Mouse (Mus musculus) CH12.LX (cell line): ENCODE results near the gene Avl9. TPM values are rescaled to one million over a fixed set of nuclear protein-coding genes. Genes with fewer than 3 reads are reported as not detected.

Experiments used
- DNase-seq: peaks from one replicate; pipeline ENCODE4 v3.0.0-alpha.2; 2013; ENCODE audit errors: extremely low read depth
- H3K27ac ChIP-seq: 2 replicates; pipeline ENCODE4 v1.5.1; 2012; ENCODE audit warnings: low read depth, mild to moderate bottlenecking, control low read depth, moderate library complexity; ENCODE audit not compliant: insufficient read depth
- H3K27me3 ChIP-seq: replicated peaks from 2 replicates; pipeline ENCODE3; 2012; ENCODE audit warnings: inconsistent platforms
- H3K36me3 ChIP-seq, 2 experiments: replicated peaks in 1 of 2; 2 replicates each; pipeline versions ENCODE3 to v1.6.1; 2012; ENCODE audit warnings: inconsistent platforms in 1 of 2, low read length in 1 of 2, mild to moderate bottlenecking in 1 of 2, mixed read lengths in 1 of 2, moderate library complexity in 1 of 2; ENCODE audit not compliant: control insufficient read depth in 1 of 2, insufficient read depth in 1 of 2
- H3K4me1 ChIP-seq, 2 experiments: 2 replicates each; pipeline ENCODE4 v1.6.1; 2012; ENCODE audit warnings: inconsistent platforms in 1 of 2, moderate library complexity in 1 of 2; ENCODE audit not compliant: insufficient read depth in 2 of 2, control insufficient read depth in 1 of 2
- H3K4me2 ChIP-seq: 2 replicates; pipeline ENCODE4 v1.6.1; 2012; ENCODE audit warnings: low read depth, mild to moderate bottlenecking, control low read depth; ENCODE audit not compliant: poor library complexity, insufficient read depth, severe bottlenecking
- H3K4me3 ChIP-seq, 3 experiments: fragments of 150-350 bp in 1 of 3; sonication (generic) in 1 of 3; replicated peaks in 1 of 3; 2 replicates each; pipeline versions ENCODE3 to v1.5.1; 2011 to 2012; ENCODE audit warnings: low read depth in 2 of 3, low read length in 2 of 3, mild to moderate bottlenecking in 2 of 3, moderate library complexity in 2 of 3, control low read depth in 1 of 3, improper control_type of control experiment in 1 of 3, inconsistent platforms in 1 of 3, mixed read lengths in 1 of 3; ENCODE audit not compliant: poor library complexity in 1 of 3
- H3K79me2 ChIP-seq: replicated peaks from 2 replicates; pipeline ENCODE4 v1.6.1; 2012; ENCODE audit warnings: mild to moderate bottlenecking, moderate library complexity; ENCODE audit not compliant: control insufficient read depth, poor library complexity, insufficient read depth, severe bottlenecking; ENCODE audit errors: extremely low read depth
- H3K9ac ChIP-seq: 2 replicates; pipeline ENCODE4 v1.6.1; 2012; ENCODE audit warnings: low read depth, mild to moderate bottlenecking, control low read depth, moderate library complexity; ENCODE audit not compliant: insufficient read depth
- H3K9me3 ChIP-seq: replicated peaks from 2 replicates; pipeline ENCODE3; 2012; ENCODE audit warnings: low read length, inconsistent platforms, mixed read lengths
- CHD1 ChIP-seq: IDR thresholded peaks from 2 replicates; pipeline ENCODE4 v1.6.1; 2012; ENCODE audit warnings: low read depth, low read length, improper control_type of control experiment, inconsistent platforms
- CTCF ChIP-seq, 2 experiments: IDR thresholded peaks in 1 of 2; conservative IDR thresholded peaks in 1 of 2; 2 replicates each; pipeline ENCODE4 v1.5.1; 2011 to 2012; ENCODE audit warnings: low read depth in 2 of 2, low read length in 2 of 2, improper control_type of control experiment in 1 of 2, inconsistent platforms in 1 of 2, mild to moderate bottlenecking in 1 of 2, moderate library complexity in 1 of 2
- E2F4 ChIP-seq: IDR thresholded peaks from 2 replicates; pipeline ENCODE4 v1.6.1; 2011; ENCODE audit warnings: low read depth, low read length, improper control_type of control experiment; ENCODE audit not compliant: insufficient replicate concordance
- ELF1 ChIP-seq: IDR thresholded peaks from 2 replicates; pipeline ENCODE4 v1.6.1; 2014; ENCODE audit warnings: low read depth, mild to moderate bottlenecking, inconsistent platforms, low read length, improper control_type of control experiment
- EP300 ChIP-seq: IDR thresholded peaks from 2 replicates; pipeline ENCODE4 v1.6.1; 2011; ENCODE audit warnings: low read length, improper control_type of control experiment
- GABPA ChIP-seq: IDR thresholded peaks from 2 replicates; pipeline ENCODE4 v1.6.1; 2012; ENCODE audit warnings: low read depth, low read length, improper control_type of control experiment, inconsistent platforms; ENCODE audit not compliant: insufficient replicate concordance
- HCFC1 ChIP-seq: IDR thresholded peaks from 2 replicates; pipeline ENCODE4 v1.6.1; 2012; ENCODE audit warnings: low read depth, mild to moderate bottlenecking, inconsistent platforms, low read length, improper control_type of control experiment
- IRF4 ChIP-seq: IDR thresholded peaks from 2 replicates; pipeline ENCODE4 v1.6.1; 2014; ENCODE audit warnings: low read depth, mild to moderate bottlenecking, inconsistent platforms, low read length, improper control_type of control experiment
- JUN ChIP-seq: IDR thresholded peaks from 2 replicates; pipeline ENCODE4 v1.6.1; 2011; ENCODE audit warnings: low read depth, mild to moderate bottlenecking, low read length, improper control_type of control experiment, moderate library complexity; ENCODE audit not compliant: insufficient read depth
- KAT2A ChIP-seq: IDR thresholded peaks from 2 replicates; pipeline ENCODE4 v1.6.1; 2012; ENCODE audit warnings: low read length, improper control_type of control experiment, inconsistent platforms; ENCODE audit not compliant: insufficient replicate concordance
- MAZ ChIP-seq: IDR thresholded peaks from 2 replicates; pipeline ENCODE4 v1.6.1; 2012; ENCODE audit warnings: low read depth, mild to moderate bottlenecking, inconsistent platforms, low read length, improper control_type of control experiment, moderate library complexity
- MEF2A ChIP-seq: IDR thresholded peaks from 2 replicates; pipeline ENCODE4 v1.6.1; 2014; ENCODE audit warnings: low read depth, mild to moderate bottlenecking, inconsistent platforms, low read length, improper control_type of control experiment, borderline replicate concordance
- MXI1 ChIP-seq: IDR thresholded peaks from 2 replicates; pipeline ENCODE4 v1.6.1; 2011; ENCODE audit warnings: mild to moderate bottlenecking, low read depth, low read length, improper control_type of control experiment
- NELFE ChIP-seq: IDR thresholded peaks from 2 replicates; pipeline ENCODE4 v1.6.1; 2011; ENCODE audit warnings: low read depth, low read length, improper control_type of control experiment
- NRF1 ChIP-seq: IDR thresholded peaks from 2 replicates; pipeline ENCODE4 v1.6.1; 2014; ENCODE audit warnings: low read depth, mild to moderate bottlenecking, inconsistent platforms, low read length, improper control_type of control experiment, moderate library complexity
- PAX5 ChIP-seq: IDR thresholded peaks from 2 replicates; pipeline ENCODE4 v1.6.1; 2012; ENCODE audit warnings: low read length, inconsistent platforms, mixed read lengths
- POLR2A ChIP-seq: IDR thresholded peaks from 2 replicates; pipeline ENCODE4 v1.6.1; 2011; ENCODE audit warnings: low read depth, mild to moderate bottlenecking, improper control_type of control experiment, low read length
- SIN3A ChIP-seq: IDR thresholded peaks from 2 replicates; pipeline ENCODE4 v1.6.1; 2012; ENCODE audit warnings: low read length, improper control_type of control experiment, inconsistent platforms
- SMC3 ChIP-seq: IDR thresholded peaks from 2 replicates; pipeline ENCODE4 v1.6.1; 2011; ENCODE audit warnings: low read depth, low read length, improper control_type of control experiment
- TBP ChIP-seq: conservative IDR thresholded peaks from 2 replicates; pipeline ENCODE4 v1.6.1; 2011; ENCODE audit warnings: low read depth, low read length, improper control_type of control experiment
- TCF12 ChIP-seq: IDR thresholded peaks from 2 replicates; pipeline ENCODE4 v1.6.1; 2014; ENCODE audit warnings: low read depth, mild to moderate bottlenecking, inconsistent platforms, low read length, improper control_type of control experiment
- USF1 ChIP-seq: IDR thresholded peaks from 2 replicates; pipeline ENCODE4 v1.6.1; 2014; ENCODE audit warnings: low read depth, mild to moderate bottlenecking, inconsistent platforms, low read length, improper control_type of control experiment
- ZC3H11A ChIP-seq: IDR thresholded peaks from 2 replicates; pipeline ENCODE4 v1.6.1; 2012; ENCODE audit warnings: low read depth, mild to moderate bottlenecking, inconsistent platforms, low read length, improper control_type of control experiment
- ZKSCAN1 ChIP-seq: IDR thresholded peaks from 2 replicates; pipeline ENCODE4 v1.6.1; 2012; ENCODE audit warnings: low read depth, inconsistent platforms, low read length, improper control_type of control experiment, borderline replicate concordance
- dilution Hi-C: fragments of 300-500 bp; cut with MboI; formaldehyde crosslinking; loops from 2 replicates; pipeline ENCODE4 v1.14.3; 2020; ENCODE audit warnings: low sequenced_read_pairs; ENCODE audit not compliant: extremely low pct_unique_long_range_greater_than_20kb, extremely low pct_ligation_motif_present
- in situ Hi-C: fragments of 300-500 bp; cut with MboI; formaldehyde crosslinking; loops from 3 replicates; pipeline ENCODE4 v1.14.3; 2019; ENCODE audit warnings: low sequenced_read_pairs, low pct_ligation_motif_present, low pct_unique_long_range_greater_than_20kb, mixed read lengths
- polyA plus RNA-seq: library from polyadenylated mRNA; unstranded; fragments of >175 nt; gene quantifications from 2 replicates; pipeline ENCODE4 v1.2.1, GENCODE M21; 2012; ENCODE audit warnings: low read depth; ENCODE audit not compliant: insufficient read length
- total RNA-seq, 2 experiments: library from RNA; depleted of rRNA; stranded (reverse); fragments of 300-350 nt in 1 of 2; fragments of >200 nt in 1 of 2; gene quantifications; 2 replicates each; pipeline ENCODE4 v1.2.3; 2012 to 2014

Gene Avl9
- total and polyA plus RNA-seq, 3 experiments, result 12.8 to 20.4 (median 13.1) TPM

GRCm38 (mm10) chr6:56703931-56704900, 10.5 kb upstream of the Avl9 start, which contains the start of gene Lsm5:
TSS of gene Lsm5 (minus strand) at chr6:56704710.
- Histone ChIP-seq H3K4me1 (peaks cover 0 to 5% of the 10 kb centered on the region in 2 experiments; a peak in 2 of 4 replicates), H3K4me3 (peak within 1 kb of the TSS; percentile 76 to 100 (median 98)), H3K9me3 (no peaks in the 10 kb centered on the region), H3K27ac (no peak within 1 kb of the TSS), H3K36me3 (peaks cover 0 to 13% of the 10 kb centered on the region in 2 experiments), H3K27me3 (no peaks in the 10 kb centered on the region), H3K79me2 (peaks cover 11% of the 10 kb centered on the region), H3K4me2 (peak within 1 kb of the TSS; percentile 94), H3K9ac (peak within 1 kb of the TSS; percentile 79)
- DNase-seq, result peak; percentile 94
- TF ChIP-seq TBP (peak; percentile 85), NELFE (peak; percentile 71; the same call in 1 of the 2 replicates), NRF1 (peak; percentile 75), KAT2A (peak; percentile 75; the same call in 1 of the 2 replicates), GABPA (peak; percentile 20; the same call in 1 of the 2 replicates), SMC3 (no peak), HCFC1 (peak; percentile 95), E2F4 (peak; percentile 95), CTCF (conservative IDR thresholded peaks at IDR 0.05 in 1 of 2, IDR thresholded peaks at IDR 0.05 in 1 of 2; ENCODE audit: low read depth in 2 of 2, low read length in 2 of 2) (no peak), POLR2A (peak; percentile 86), JUN (no peak), MEF2A (peak; percentile 60; the same call in 1 of the 2 replicates), MAZ (no peak), ZC3H11A (no peak), ZKSCAN1 (no peak), SIN3A (peak; percentile 99), PAX5 (no peak), EP300 (no peak), ELF1 (peak; percentile 96), CHD1 (0 out of 2 replicates have a peak, but pooled peaks have one; percentile 59), MXI1 (peak; percentile 88), USF1 (no peak), TCF12 (peak; percentile 80), IRF4 (no peak)
- dilution Hi-C loops (no loop called here), in situ Hi-C loops (loop anchor here (25.0 kb wide), 1 partner anchor 342 kb away; no protein-coding TSS in a partner anchor)
